Mouse (Mus musculus) ES-E14 (cell line): ENCODE measurements at regions not wholly inside any gene's neighbourhood (a gene's known extent, or its start where the extent isn't known, plus 50 kb on each side); places are given as distances from the start of the nearest gene placed in this dataset.

Experiments
- DNase-seq: peaks from one replicate; pipeline ENCODE4 v3.0.0-alpha.2; 2013; ENCODE audit warnings: low read depth, low spot score
- H3K27ac ChIP-seq: 2 replicates; pipeline ENCODE4 v1.5.1; 2012; ENCODE audit warnings: low read depth, mild to moderate bottlenecking, low read length, moderate library complexity, mixed read lengths; ENCODE audit not compliant: poor library complexity, insufficient read depth, severe bottlenecking
- H3K36me3 ChIP-seq: 2 replicates; pipeline ENCODE4 v1.6.1; 2012; ENCODE audit warnings: mild to moderate bottlenecking, low read length, moderate library complexity, mixed read lengths; ENCODE audit not compliant: control insufficient read depth, poor library complexity, insufficient read depth, severe bottlenecking
- H3K4me1 ChIP-seq, 2 experiments: fragments of 150-350 bp in 1 of 2; sonication (generic) in 1 of 2; 2 replicates each; pipeline ENCODE4 v1.6.1; 2012; ENCODE audit warnings: low read length in 2 of 2, mild to moderate bottlenecking in 1 of 2, mixed read lengths in 1 of 2; ENCODE audit not compliant: control insufficient read depth in 2 of 2, insufficient read depth in 2 of 2, poor library complexity in 1 of 2
- H3K4me3 ChIP-seq, 2 experiments: fragments of 150-350 bp in 1 of 2; sonication (generic) in 1 of 2; 2 replicates each; pipeline ENCODE4 v1.5.1; 2012; ENCODE audit warnings: low read length in 2 of 2, low read depth in 1 of 2, mild to moderate bottlenecking in 1 of 2, mixed read lengths in 1 of 2; ENCODE audit not compliant: insufficient read depth in 1 of 2, poor library complexity in 1 of 2, severe bottlenecking in 1 of 2
- H3K9ac ChIP-seq: 2 replicates; pipeline ENCODE4 v1.6.1; 2012; ENCODE audit warnings: low read depth, mild to moderate bottlenecking, low read length, mixed read lengths; ENCODE audit not compliant: poor library complexity, insufficient read depth, severe bottlenecking
- H3K9me3 ChIP-seq: fragments of 150-350 bp; sonication (generic); 2 replicates; pipeline ENCODE4 v1.6.1; 2012; ENCODE audit warnings: low read depth, mild to moderate bottlenecking, low read length; ENCODE audit not compliant: control insufficient read depth, insufficient read depth
- CHD2 ChIP-seq: IDR thresholded peaks from 2 replicates; pipeline ENCODE4 v1.6.1; 2014; ENCODE audit warnings: mild to moderate bottlenecking, low read depth, low read length, inconsistent platforms
- HCFC1 ChIP-seq: IDR thresholded peaks from 2 replicates; pipeline ENCODE4 v1.6.1; 2012; ENCODE audit warnings: low read length, inconsistent platforms, borderline replicate concordance; ENCODE audit not compliant: insufficient read depth
- MAFK ChIP-seq: IDR thresholded peaks from 2 replicates; pipeline ENCODE4 v1.6.1; 2014; ENCODE audit warnings: mild to moderate bottlenecking, low read depth, low read length, inconsistent platforms; ENCODE audit not compliant: insufficient read depth
- ZC3H11A ChIP-seq: IDR thresholded peaks from 2 replicates; pipeline ENCODE4 v1.6.1; 2012; ENCODE audit warnings: low read depth, mild to moderate bottlenecking, inconsistent platforms, low read length, borderline replicate concordance
- ZNF384 ChIP-seq: IDR thresholded peaks from 2 replicates; pipeline ENCODE4 v1.6.1; 2012; ENCODE audit warnings: low read depth, low read length, inconsistent platforms
- in situ Hi-C, 2 experiments: fragments of 600-800 bp; cut with MboI; formaldehyde crosslinking; loops; one replicate each; pipeline ENCODE4 v1.15.1; 2025; ENCODE audit warnings: low sequenced_read_pairs in 2 of 2, inconsistent platforms in 1 of 2; ENCODE audit not compliant: unreplicated experiment in 2 of 2

- Histone ChIP-seq H3K9me3 (no peaks in the 10 kb centered on the region), H3K27ac (no peak overlapping the region), H3K4me3 (no peak overlapping the region), H3K9ac (no peak overlapping the region), H3K4me1 (no peaks in the 10 kb centered on the region), H3K36me3 (no peaks in the 10 kb centered on the region)
- DNase-seq, result no peak
- no peak for TF ChIP-seq ZNF384
- TF ChIP-seq ZC3H11A, result no peak
- no peak for TF ChIP-seq HCFC1
- no peak for TF ChIP-seq CHD2
- TF ChIP-seq MAFK, result no peak
- in situ Hi-C loops, result no loop called here
Observed at GRCm38 (mm10) chr6:82853076-82853475, 78.8 kb upstream of the Hk2 start.

- no peaks in the 10 kb centered on the region for H3K4me1 ChIP-seq
- H3K9me3 ChIP-seq, result no peaks in the 10 kb centered on the region
- in situ Hi-C loops, result no loop called here
- H3K9ac ChIP-seq, result no peak overlapping the region
- TF ChIP-seq HCFC1 (no peak), CHD2 (no peak), ZNF384 (no peak)
- H3K4me3 ChIP-seq, result no peak overlapping the region
- no peak for DNase-seq
- no peaks in the 10 kb centered on the region for H3K36me3 ChIP-seq
- H3K27ac ChIP-seq, result no peak overlapping the region
Observed at GRCm38 (mm10) chr6:82850556-82850955, 76.3 kb upstream of the Hk2 start.

DNA sequence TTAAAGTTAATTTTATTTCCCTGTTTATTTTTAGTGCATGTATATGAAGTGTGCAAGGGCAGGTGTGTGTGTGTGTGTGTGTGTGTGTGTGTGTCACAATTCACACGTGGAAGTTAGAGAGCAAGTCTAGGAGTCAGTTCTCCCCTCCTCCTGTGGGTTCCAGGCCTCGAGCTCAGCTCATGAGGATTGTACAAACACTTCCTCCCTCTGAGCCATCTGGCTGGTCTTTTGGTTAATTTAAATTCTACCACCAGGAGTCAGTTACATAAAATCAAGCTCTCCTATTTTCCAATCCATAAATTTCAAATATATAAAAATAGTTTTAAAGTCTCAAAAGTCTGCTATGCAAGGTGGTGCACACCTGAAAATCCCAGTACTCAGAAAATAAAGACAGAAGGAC, 73.3 kb upstream of the Hk2 start:
- no peaks in the 10 kb centered on the region for H3K4me1 ChIP-seq
- no peaks in the 10 kb centered on the region for H3K36me3 ChIP-seq
- no peak overlapping the region for H3K27ac ChIP-seq
- H3K9ac ChIP-seq, result no peak overlapping the region
- no peaks in the 10 kb centered on the region for H3K9me3 ChIP-seq
- H3K4me3 ChIP-seq, result no peak overlapping the region
- in situ Hi-C loops, result no loop called here
- TF ChIP-seq MAFK (no peak), HCFC1 (no peak), ZC3H11A (no peak), ZNF384 (no peak), CHD2 (no peak)
- no peak for DNase-seq

GRCm38 (mm10) chr6:82846587-82847150, 72.4 kb upstream of the Hk2 start:
- H3K9me3 ChIP-seq, result no peaks in the 10 kb centered on the region
- H3K9ac ChIP-seq, result no peak overlapping the region
- no peaks in the 10 kb centered on the region for H3K36me3 ChIP-seq
- in situ Hi-C loops, result no loop called here
- no peak for TF ChIP-seq MAFK
- no peak for TF ChIP-seq ZC3H11A
- no peak for TF ChIP-seq HCFC1
- TF ChIP-seq CHD2, result no peak
- no peak for TF ChIP-seq ZNF384
- no peak for DNase-seq
- H3K27ac ChIP-seq, result no peak overlapping the region
- no peak overlapping the region for H3K4me3 ChIP-seq
- no peaks in the 10 kb centered on the region for H3K4me1 ChIP-seq

- no peaks in the 10 kb centered on the region for H3K9me3 ChIP-seq
- peak; percentile 41 for DNase-seq
- no peaks in the 10 kb centered on the region for H3K36me3 ChIP-seq
- in situ Hi-C loops, result no loop called here
- no peak overlapping the region for H3K27ac ChIP-seq
- H3K4me3 ChIP-seq, result no peak overlapping the region
- H3K9ac ChIP-seq, result no peak overlapping the region
- no peaks in the 10 kb centered on the region for H3K4me1 ChIP-seq
- TF ChIP-seq MAFK, result no peak
- no peak for TF ChIP-seq HCFC1
- TF ChIP-seq ZNF384, result no peak
- no peak for TF ChIP-seq ZC3H11A
- no peak for TF ChIP-seq CHD2
Observed at GRCm38 (mm10) chr6:82844432-82844831, 70.2 kb upstream of the Hk2 start.
